Mouse (Mus musculus): Measurements from ENCODE around the gene Pitpnm2. TPM values are rescaled to one million over a fixed set of nuclear protein-coding genes. Genes with fewer than 3 reads are reported as not detected.
"Not testable (repeated sequence)": the region's sequence is repeated elsewhere in the genome, so short reads cannot be mapped to it uniquely, and the experiment has no call there.

Gene Pitpnm2
- 8.8 and 14.1 TPM in 2 replicates for polyA plus RNA-seq (2012; rRNA removed)

DNA sequence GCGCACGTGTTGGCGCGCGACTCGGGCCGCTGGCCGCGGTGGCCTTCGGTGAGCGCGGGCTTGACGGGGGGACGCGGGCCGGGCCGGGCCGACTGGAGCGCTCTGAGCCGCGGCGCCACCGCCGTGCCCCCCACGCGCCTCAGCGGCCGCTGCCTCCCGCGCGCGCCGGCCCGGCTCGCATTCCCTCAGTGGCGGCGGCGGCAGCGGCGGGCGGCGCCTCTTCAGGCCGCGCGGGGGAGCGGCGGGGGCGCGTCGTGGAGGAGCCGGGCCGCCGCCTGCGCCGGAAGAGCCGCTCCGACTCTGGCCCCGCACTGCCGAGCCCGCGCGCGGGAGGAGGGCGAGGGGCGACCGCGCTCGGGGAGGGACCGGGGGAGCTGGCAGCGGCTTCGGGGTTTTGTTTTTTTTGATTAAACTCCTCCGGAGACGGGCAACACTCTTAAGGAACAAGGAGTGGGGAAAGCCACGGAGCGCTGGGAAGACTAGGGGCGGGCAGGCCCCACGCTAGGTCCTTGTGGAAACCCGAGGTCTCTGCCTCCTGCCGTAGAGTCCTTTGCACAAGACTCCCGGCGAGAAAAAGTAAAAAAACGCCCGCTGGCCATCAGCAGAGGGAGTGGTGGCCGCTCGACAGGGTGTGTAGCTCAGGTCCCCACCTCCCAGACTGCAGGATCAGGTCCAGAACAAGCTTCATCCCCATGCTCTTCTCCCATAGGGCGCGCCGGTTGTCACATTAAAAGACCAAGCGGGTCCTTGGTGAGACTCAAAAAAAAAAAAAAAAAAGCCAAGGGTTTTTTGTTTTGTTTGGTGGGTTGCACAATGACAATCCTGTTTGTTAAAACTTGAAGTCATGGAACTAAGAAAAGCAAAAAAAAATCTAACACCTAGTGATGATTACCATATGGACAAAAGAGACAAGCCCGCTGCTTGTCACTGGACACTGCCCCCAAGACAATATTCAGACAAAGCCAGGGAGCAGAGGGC, at the start of gene Pitpnm2:
Gene Pitpnm2, minus strand, starts transcription at position 147 of the 978 bp plus-strand sequence.
- DNase-seq (ENCODE audit: low read depth, low spot score) = no peak
- 4% methylated on average over 89 of the region's 90 CpGs for WGBS

DNA sequence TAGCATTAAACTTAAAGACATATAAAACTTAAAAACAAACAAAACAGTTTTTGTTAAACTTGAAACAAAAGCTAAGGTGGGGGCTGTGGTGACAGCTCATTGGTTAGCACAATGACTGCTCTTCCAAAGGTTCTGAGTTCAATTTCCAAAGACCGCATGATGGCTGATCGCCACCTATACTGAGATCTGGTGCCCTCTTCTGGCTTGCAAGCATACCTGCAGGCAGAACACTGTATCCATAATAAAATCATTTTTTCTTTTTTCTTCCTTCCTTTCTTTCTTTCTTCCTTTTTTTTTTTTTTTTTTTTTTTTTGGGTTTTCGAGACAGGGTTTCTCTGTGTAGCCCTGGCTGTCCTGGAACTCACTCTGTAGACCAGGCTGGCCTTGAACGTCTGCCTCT, 49.7 kb upstream of the Pitpnm2 start:
- WGBS = 51% methylated on average over 4 of the region's 4 CpGs

DNA sequence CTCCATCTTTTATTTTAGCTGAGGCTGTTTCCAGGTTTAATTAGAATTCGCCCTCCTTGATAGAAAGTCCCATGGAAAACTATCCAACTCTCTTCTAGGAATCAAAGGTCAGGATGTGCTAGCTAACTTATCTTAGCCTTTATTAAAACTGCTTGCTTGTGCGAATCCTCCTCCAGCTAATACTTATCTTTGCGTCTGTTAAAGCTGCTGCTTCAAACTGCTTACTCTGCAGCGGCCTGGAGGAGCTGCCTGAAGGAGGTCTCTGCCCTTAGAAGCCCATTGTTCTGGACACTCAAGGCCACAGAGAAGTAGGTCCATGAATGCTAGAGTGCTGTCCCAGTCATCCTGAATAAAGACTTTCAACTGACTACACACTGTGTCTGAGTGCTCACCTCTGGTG, 46.9 kb upstream of the Pitpnm2 start:
- WGBS = 95% methylated on average over 4 of the region's 4 CpGs

More for the DNA sequence above, 49.7 kb upstream of the Pitpnm2 start:
- DNase-seq (ENCODE audit: low read depth, low spot score) = not testable (repeated sequence)

DNA sequence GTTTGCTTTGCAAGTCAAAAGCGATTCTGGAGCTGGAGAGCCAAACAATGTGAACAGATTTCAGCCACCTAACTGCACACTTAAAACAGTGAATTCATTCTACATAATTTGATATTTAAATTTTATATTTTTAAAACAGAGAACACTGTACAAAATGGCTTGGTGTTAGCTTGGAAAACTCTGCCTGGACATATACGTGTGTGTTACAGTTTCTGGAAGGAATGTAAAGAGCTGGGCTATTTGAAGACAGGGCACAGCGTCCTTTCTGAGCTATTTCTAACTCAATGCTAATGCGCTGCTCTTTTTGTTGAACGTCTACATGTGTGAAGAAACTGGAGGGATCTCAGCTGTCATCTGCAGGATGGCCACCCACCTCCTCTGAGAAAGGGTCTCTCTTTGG, 44.4 kb upstream of the Pitpnm2 start:
- DNase-seq (ENCODE audit: low read depth, low spot score) = no peak
- 95% methylated on average over 5 of the region's 5 CpGs for WGBS

More for the DNA sequence above, 46.9 kb upstream of the Pitpnm2 start:
- DNase-seq (ENCODE audit: low read depth, low spot score) = no peak

DNA sequence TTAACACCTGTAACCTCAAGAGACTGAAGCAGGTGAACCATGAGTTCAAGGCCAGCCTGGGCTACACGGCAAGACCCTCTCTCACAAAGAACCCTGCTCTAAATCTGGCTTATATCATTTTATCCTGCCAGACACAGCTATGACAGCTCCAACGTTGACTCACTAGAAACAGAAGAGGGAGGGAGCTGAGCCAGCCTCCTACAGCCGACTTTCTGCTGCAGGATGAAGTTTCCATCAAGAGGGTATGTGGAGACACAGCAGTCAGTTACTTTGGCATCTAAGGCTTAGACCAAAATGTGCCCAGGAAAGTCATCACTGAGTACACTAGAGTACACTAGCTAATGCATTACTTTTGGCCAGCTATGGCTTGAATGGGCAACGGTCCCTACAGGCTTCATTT, 40.7 kb upstream of the Pitpnm2 start:
- 88% methylated on average over 4 of the region's 4 CpGs for WGBS
- no peak for DNase-seq (ENCODE audit: low read depth, low spot score)

DNA sequence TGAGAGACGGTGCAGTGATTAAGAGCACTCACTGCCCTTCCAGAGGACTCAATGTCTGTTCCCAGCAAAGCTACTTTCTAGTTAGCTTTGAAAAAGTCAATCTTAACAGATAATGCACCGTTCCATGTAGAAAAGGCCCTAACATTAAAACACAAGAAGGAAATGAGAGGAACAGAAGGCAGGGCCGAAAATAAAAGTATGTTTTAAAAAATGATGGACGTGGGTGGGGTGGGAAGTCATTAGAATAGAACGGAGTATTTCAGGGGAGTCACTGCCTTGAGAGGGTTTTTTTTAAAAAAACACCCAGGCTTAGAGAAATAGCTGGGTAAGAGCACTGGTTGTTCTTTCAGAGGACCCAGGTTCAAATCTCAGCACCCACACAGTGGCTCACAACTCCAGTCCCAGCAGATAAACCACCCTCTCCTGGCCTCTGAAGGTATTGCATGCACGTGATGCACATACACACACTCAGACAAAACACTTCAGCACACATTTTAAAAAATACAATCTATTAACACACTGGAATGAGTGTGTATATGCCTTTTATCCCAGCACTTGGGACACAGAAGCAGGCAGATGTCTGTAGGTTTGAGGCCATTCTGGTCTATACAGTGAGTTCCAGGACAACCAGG, 38.2 kb upstream of the Pitpnm2 start:
- WGBS = 98% methylated on average over 6 of the region's 6 CpGs
- DNase-seq (ENCODE audit: low read depth, low spot score) = no peak

DNA sequence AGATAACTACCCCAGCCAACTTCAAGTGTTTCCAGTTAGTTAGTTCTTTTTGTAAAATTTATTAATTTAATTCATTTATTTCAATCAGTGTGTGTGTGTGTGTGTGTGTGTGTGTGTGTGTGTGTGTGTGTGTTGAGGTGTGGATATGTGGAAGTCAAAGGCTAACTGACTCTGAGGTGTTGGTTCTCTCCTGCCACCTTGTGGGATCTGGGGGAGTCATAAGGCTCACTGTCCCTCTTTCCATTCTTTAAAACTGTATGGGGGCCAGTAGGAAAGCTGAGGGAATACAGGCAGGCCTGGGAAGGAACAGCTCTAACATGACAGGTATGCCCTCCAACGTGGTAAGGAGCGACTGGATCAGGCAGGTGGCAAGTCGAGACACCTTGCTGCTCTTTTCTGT, 34.8 kb upstream of the Pitpnm2 start:
- DNase-seq (ENCODE audit: low read depth, low spot score) = no peak
- WGBS = 64% methylated on average over 3 of the region's 3 CpGs

DNA sequence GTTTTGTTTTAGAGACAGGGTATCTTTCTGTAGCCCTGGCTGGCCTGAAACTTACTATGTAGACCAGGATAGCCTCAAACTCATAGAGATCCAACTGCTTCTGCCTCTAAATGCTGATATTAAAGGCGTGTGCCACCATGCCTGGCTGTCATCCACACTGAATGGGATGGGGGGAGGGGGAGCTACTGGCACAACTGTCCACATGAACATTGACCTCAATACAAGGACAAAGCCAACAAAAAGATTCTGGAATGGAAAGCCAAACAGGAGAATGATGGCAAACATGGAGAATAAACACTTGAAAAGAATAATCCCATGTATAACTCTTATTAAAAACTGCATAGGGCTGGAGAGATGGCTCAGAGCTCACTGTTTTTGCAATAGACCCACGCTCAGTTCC, 33.3 kb upstream of the Pitpnm2 start:
- 82% methylated on average over 2 of the region's 2 CpGs for WGBS
- DNase-seq (ENCODE audit: low read depth, low spot score) = no peak

DNA sequence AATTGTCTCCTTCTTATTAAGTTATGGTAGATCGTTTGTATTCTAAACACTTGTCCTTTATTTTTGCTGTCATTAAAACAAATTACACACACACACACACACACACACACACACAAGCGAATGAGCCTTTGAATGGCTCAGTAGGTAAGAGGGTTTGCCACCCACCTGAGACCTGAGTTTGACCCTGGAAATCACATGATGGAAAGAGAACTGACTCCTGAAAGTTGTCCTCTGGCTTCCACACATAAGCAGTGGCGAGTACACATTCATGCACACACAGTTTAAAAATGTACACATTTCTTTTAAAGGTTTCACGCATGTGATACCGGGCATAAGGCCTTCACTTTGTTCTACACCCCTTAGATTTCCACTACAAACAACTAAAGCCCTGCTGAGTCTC, 20.7 kb upstream of the Pitpnm2 start:
- no peak for DNase-seq (ENCODE audit: low read depth, low spot score)
- 96% methylated on average over 5 of the region's 5 CpGs for WGBS

DNA sequence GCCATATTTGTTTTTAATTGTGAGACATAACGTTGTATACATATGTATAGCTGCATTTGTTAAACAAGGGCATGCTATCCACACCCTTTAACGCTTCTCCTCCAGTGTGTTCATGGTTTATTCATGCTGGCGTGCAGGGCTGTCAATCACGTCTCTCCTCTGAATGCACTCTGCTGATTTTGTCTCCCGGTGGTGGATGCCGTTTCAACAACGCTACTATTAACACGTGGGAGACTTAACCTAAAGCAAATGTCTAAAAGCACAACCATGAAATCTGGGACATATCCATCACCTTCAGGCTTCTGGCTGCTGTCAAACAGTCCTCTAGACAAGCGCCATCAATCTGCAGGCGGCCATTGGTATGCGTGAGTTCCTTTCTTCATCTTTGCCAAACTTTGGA, 20.1 kb upstream of the Pitpnm2 start:
- DNase-seq (ENCODE audit: low read depth, low spot score) = no peak
- WGBS = 93% methylated on average over 11 of the region's 11 CpGs

DNA sequence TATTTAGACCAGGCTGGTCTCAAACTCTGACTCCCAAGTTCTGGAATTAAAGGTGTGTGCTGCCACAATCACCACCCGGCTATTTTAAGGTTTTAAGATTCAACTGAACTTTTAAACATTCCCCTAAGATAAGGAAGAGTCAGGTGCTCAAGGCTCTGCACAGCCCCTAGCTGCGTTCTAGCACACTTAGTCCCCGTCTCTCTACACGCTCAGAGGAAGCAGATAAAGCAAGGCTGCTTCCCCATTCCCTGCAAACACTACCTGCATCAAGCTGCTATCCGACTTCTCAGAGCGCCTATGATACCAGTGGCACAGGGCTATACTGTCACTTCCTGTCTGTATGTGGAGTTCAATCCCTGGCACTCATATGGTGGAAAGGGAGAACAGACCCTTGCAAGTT, 18.1 kb upstream of the Pitpnm2 start:
- no peak for DNase-seq (ENCODE audit: low read depth, low spot score)
- 85% methylated on average over 6 of the region's 6 CpGs for WGBS

DNA sequence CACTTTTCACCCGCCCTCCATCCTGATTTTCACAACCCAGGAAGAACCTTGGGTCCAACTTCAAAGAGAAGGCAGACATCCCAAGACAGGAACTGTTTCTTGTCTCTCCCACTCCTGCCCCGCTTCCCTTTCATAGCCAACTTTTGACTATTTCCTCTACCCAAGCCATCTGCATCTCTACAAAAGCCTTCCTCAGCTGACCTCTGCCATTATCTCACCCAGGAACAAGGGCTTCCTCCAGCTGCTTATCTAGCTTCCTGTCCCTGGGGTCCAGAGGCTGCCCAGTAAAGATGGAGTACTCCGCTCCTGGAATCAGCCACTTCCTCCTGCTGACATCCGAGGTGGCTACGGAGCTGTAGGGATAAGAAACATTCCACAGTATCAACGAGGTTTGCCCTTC, 17.3 kb upstream of the Pitpnm2 start:
- WGBS = 81% methylated on average over 6 of the region's 6 CpGs

DNA sequence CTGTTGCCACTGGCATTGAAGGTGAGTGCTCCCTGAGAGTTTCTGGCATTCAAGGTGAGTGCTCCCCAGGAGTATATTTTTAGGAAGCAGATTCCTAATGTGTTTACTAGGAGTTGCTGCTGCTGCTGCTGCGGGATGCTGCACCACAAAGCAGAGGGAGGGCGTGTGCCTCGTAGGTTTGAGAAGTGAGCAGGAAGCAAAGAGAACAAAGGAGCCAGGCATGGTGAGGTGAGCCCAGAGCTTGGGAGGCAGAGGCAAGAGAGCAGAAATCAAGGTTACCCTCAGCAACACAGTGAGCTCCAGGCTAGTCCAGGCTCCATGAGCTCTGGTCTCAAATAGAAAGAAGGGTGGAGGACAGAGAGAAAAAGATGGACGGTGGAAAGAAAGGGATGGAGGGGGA, 13.7 kb upstream of the Pitpnm2 start:
- no peak for DNase-seq (ENCODE audit: low read depth, low spot score)
- 71% methylated on average over 4 of the region's 4 CpGs for WGBS

More for the DNA sequence above, 17.3 kb upstream of the Pitpnm2 start:
- DNase-seq (ENCODE audit: low read depth, low spot score) = no peak

DNA sequence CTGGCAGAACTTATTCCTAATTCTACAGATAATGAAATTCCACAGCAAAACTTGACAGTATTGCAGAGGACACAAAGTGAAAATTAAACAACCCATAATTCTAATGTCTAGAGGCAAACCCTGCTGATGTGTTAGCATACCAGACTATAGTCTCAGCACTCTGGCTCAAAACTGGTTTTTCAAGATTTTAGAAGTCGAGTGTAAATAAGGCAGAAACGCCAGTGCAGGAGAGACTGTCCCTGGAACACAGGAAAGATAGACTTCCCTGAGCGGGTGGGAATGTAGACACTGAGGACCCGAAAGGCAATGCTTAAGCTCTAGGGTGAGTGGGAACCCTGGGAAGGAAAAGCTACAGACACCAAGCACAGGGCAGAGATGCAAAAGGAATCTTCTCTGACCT, 12.5 kb upstream of the Pitpnm2 start:
- DNase-seq (ENCODE audit: low read depth, low spot score) = no peak
- 47% methylated on average over 4 of the region's 4 CpGs for WGBS

DNA sequence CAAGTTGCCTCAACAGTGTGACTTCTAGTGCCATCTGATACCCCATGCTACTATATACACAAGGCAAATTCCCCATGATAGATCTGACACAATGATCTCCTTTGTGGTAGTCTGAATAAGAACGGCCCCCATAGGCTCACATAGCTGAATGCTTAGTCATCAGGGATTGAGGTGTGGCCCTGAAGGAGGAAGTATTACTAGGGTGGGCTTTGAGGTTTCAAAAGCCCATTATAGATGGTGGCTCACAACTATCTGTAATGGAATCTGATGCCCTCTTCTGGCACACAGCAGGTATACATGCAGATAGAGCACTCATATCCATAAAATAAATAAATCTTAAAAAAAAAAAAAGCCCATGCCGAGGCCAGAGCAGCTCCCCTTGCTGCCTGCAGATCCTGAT, 9.6 kb upstream of the Pitpnm2 start:
- DNase-seq (ENCODE audit: low read depth, low spot score) = no peak
- 46% methylated on average over 2 of the region's 2 CpGs for WGBS

DNA sequence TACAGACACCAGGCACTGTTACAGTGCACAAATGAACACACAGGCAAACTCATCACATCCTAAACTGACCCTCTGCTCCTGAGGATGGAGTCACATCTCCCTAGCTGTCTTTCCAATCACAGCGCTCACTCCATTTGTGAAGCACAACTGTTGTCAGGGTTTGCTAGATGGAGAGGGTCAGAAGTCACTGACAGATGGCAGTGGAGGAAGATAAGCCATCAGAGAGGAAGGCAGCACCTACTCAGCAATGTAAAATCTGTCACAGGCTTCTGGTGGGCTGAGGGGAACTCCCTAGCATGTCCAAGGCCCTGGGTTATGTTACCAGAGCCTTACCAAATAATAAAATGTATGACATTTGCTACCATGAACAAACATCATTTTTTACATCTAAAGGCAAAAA, 8.5 kb upstream of the Pitpnm2 start:
- DNase-seq (ENCODE audit: low read depth, low spot score) = no peak
- WGBS = 97% methylated on average over 1 of the region's 1 CpGs

DNA sequence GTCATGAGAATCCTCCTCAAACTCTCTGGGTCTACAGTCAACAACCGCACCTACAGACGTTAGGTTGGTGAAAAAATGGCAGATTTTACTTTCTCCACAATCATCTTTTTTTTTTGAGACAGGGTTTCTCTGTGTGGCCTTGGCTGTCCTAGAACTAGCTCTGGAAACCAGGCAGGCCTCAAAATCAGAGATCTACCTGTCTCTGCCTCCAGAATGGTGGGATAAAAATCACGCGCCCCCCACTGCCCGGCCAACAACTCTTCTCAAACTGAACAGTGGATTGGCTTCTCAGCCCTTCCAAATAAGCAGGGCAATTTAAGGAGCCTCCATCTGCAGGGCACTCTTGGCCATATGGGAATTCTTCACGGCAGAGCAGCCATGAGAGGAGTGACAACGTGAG, 5.6 kb upstream of the Pitpnm2 start:
- 96% methylated on average over 7 of the region's 7 CpGs for WGBS
- no peak for DNase-seq (ENCODE audit: low read depth, low spot score)

DNA sequence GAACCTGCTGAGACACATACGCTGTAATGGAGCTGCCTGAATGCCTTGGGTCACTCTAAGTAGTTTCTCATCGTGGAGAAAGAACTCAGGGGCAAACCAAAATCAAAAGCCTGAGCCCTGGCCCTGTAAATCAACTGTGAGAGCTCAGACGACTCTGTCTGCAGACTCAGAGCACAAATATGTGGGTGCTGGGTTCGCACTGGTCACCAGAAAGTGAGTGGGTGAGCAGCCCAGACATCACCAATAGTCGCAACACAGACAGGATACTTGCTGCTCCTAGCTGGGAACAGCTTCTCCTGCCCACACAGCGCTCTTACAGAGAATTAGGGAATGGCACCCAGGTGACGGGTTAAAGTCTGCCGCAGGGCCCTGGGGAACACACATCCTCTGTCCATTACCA, 4.0 kb upstream of the Pitpnm2 start:
- DNase-seq (ENCODE audit: low read depth, low spot score) = no peak
- WGBS = 89% methylated on average over 8 of the region's 8 CpGs

DNA sequence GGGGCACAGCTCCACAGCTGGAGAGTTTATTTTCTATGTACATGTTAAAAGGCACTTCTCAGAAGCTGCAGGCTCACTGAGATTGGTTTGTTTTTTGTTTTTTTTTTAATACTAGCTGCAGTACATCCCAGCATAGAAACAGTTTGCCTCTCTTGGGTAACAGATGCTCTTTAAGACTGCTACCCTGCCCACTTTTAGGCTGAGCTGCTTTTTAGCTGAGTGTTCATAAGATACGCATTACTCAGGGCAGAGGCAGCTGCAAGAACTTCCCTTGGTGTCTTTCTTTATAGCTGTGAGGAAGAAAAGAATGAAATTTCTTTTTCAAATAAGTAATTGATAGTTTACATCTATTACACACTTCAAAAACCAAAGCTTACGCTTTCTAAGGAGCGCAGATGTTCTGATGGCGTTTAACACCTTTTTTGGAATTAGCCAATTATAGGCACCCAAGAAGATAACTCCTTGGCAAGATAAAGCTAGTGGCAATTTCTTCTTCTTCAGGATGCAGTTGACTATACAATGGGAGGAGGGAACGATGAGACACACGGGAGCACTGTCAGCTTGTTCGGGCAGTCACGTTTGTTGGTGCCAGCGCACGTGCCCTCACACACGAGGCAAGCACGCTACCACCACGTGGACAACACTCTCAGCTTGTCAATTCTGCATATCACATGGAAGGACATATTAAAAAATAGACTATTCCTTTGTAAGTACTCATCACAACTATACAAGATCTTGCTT, 3.2 kb upstream of the Pitpnm2 start:
- DNase-seq (ENCODE audit: low read depth, low spot score) = no peak
- 93% methylated on average over 13 of the region's 13 CpGs for WGBS

DNA sequence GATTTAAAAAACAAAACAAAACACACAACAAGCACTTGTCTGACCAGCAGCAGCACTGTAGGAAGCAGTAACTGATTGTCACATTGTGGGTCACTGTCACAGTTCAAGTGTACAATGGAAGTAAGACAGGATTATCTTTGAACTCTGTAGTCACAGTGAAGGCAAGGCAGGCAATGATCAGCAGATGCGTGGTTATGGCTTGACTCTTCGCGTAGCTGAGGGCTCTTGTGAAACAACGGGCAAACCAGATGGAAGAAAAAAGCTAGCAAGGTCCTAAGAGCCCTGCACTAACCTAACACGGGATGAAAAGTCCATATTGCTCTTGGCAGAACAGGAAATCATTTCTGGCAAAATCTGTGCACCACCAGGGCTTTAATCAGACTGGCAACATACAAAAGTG, 1.5 kb upstream of the Pitpnm2 start:
- DNase-seq (ENCODE audit: low read depth, low spot score) = no peak
- WGBS = 85% methylated on average over 5 of the region's 5 CpGs

Data from large intestine, adult 2 months (tissue).